Mouse (Mus musculus): Measurements from ENCODE around the gene Lrch4.

The Lrch4 gene

DNA sequence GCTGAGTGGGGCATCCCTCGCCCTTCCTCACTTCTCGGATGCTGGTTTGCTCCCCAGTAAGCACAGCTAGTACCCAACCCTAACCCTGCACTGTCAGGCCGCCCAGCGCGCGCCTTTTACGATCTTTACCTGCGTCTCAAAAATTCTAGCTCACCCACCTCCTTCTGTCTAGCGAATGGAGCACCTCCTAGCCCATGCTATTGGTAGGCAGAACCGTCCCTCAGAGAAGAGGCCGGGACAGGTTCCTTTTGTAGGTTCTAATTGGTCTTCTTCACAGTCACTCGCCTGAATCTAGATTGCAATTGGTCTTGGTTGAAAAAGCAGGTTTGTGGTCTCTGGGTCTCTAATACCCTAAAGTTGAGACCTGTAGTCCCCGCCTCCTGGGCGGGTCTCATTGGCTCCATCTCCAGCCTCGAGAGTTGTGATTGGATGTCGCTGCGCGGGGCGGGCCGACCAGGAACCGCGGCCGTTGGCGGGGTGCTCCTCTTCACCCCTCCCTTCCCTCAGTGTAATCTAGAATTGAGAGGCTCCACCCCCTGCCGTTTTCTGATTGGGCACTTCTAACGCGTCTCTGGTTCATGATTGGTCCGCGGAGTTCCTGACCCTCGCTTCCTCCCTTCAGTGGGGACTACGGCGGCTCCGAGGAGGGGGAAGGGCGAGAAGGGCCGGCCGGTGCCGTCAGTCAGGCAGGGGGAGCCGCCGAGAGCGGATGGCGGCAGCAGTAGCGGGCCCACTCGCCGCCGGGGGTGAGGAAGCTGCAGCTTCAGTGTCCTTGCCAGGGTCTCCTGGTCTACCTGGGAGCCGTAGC lies at the start of gene Lrch4, which contains the start of the genes Fbxo24 and Gm20605:
Gene Lrch4, plus strand, starts transcription at position 624 of the 808 bp plus-strand sequence.
Gene Fbxo24, minus strand, starts transcription at position 505 of the 808 bp plus-strand sequence.
Gene Gm20605, plus strand, starts transcription at position 678 of the 808 bp plus-strand sequence.
- DNase-seq, result peak; percentile 100

- DNase-seq, result no peak
Measured at GRCm38 (mm10) chr5:137580246-137580645, 48.7 kb upstream of the Lrch4 start.

GRCm38 (mm10) chr5:137582702-137583101 lies 46.2 kb upstream of the Lrch4 start:
- DNase-seq, result no peak

DNA sequence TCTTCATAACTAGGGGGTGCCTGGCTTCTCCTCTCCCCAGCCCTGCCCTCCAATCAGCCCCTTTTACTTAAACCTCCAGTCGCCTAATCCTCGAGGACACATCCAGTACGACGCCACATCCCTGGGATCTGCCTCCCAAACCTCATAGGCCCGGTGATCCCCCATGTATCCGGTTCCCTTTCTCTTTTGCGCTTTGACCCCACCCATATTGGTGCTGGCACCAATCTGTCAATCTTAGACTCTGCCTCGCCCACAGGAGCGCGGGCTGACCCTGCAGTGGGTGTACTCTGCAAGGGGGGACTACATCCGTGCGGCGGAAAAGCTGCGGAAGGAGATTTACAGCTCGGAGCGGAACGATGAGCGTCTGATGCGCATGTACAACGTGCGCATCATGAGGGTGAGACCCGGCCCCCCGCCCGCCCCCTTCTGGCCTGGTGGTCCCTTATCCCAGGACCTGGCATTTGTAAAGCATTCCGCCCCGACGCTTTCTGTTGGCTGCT lies 45.2 kb upstream of the Lrch4 start:
- DNase-seq, result peak; percentile 48

GRCm38 (mm10) chr5:137584976-137585375 lies 43.9 kb upstream of the Lrch4 start:
- DNase-seq, result peak; percentile 69

DNA sequence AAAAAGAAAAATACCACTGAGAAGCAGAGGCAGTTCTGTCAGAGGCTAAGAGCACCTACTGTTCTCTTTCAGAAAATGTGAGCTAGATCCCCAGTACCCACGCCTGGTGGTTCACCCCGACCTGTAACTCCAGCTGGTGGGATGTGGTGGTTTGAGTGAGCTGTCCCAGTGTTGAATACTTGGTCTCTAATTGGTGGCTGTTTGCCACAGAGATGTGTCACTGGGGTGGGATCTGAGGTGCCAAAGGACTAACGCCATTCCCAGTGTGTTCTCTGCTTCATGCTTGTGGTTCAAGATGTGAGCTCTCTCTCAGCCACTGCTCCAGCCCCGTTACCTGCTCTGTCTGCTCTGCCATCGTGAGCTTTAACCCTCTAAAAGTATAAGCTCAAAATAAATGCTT lies 38.4 kb upstream of the Lrch4 start:
- no peak for DNase-seq

- no peak for DNase-seq
Measured at GRCm38 (mm10) chr5:137595921-137596320, 33.0 kb upstream of the Lrch4 start.

- DNase-seq, result no peak
Measured at GRCm38 (mm10) chr5:137596601-137597261, 32.2 kb upstream of the Lrch4 start.

GRCm38 (mm10) chr5:137597625-137598024 lies 31.3 kb upstream of the Lrch4 start:
- DNase-seq, result no peak

DNA sequence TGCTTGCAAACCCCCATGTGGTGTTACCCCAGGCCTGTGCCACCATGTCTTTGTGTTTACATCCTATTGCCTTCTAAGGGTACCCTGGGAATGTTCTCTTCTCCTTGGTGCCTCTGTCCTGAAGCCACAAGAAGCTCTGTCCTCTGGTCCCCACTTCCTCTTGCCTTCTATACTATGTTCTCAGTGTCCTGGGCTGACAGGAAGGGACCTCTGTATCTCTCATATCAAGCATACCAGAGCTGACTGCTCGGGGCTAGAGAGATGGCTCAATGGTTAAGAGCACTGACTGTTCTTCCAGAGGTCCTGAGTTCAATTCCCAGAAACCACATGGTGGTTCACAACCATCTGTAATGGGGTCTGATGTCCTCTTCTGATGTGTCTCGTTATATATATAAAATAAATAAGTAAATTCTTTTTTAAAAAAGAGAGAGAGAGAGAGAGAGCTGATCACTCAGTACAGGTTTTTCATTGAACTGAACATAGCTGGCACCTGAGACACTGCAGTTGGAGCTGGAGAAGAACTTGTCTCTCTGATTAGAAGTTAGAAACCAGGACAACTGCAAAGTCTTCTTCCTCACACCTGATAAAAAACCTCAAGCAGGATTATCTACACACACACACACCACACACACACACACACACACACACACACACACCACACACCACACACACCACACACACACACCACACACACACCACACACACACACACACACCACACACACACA lies 30.7 kb upstream of the Lrch4 start:
- DNase-seq, result no peak

DNA sequence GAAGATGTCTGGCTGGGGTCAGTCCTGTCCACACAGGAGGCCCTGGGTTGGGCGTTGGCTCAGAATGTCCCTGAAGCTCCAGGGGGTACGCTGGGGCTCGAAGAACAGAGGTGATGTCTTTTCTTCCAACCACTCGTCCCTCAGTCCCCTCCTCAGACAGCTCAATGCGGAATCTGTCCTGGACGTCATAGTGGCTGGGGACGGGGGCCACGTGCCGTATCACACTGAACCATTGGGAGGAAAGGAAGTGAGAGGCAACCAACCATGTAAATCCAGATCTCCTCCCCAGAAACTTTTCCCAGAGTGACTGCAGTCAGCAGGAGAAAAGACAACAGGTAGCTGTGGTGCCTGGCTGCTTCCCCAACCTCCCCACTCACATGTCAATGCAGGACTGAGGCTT lies 29.3 kb upstream of the Lrch4 start:
- DNase-seq, result no peak

GRCm38 (mm10) chr5:137600281-137600618 lies 28.7 kb upstream of the Lrch4 start:
- DNase-seq, result no peak

GRCm38 (mm10) chr5:137600619-137601364 lies 28.1 kb upstream of the Lrch4 start, which contains the start of gene Mospd3:
Mospd3 (minus strand) TSS chr5:137601058.
- DNase-seq, result peak; percentile 96

DNA sequence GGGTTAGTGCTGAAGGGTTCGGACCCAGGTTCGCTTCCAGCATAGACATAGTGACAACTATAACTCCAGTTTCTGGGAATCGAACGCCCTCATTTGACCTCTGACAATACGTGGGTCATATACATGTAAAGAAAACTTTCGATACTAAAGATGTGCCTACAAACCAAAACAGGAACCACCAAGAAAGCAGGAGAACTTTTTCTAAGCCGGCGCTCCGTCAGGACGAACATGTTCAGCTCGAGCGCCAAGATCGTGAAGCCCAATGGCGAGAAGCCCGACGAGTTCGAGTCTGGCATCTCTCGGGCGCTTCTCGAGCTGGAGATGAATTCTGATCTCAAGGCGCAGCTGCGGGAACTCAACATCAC lies 27.6 kb upstream of the Lrch4 start:
- no peak for DNase-seq

GRCm38 (mm10) chr5:137607860-137608653 lies 20.9 kb upstream of the Lrch4 start:
- DNase-seq, result no peak

- DNase-seq, result no peak
Measured at GRCm38 (mm10) chr5:137608654-137609190, 20.2 kb upstream of the Lrch4 start.

GRCm38 (mm10) chr5:137609292-137609691 lies 19.6 kb upstream of the Lrch4 start:
- DNase-seq, result no peak

DNA sequence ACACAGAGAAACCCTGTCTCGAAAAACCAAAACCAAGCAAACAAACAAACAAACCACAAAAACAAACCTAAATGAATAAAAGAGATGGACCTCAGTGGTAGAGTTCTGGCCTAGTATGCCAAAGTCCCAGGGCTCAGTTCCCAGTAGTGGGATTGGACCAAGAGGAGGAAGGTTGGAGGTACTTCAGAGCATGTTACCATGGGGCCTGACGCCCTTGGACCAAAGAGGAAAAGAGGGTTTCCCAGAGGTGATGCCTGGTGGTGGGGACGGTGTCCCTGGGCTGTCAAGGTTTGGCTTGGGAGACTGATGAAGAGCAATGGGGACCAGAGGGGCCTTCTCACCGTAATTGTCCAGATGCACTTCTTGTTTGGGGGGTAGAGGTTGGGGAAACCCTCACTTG lies 18.9 kb upstream of the Lrch4 start:
- no peak for DNase-seq

- no peak for DNase-seq
Measured at GRCm38 (mm10) chr5:137610548-137611244, 18.2 kb upstream of the Lrch4 start.

DNA sequence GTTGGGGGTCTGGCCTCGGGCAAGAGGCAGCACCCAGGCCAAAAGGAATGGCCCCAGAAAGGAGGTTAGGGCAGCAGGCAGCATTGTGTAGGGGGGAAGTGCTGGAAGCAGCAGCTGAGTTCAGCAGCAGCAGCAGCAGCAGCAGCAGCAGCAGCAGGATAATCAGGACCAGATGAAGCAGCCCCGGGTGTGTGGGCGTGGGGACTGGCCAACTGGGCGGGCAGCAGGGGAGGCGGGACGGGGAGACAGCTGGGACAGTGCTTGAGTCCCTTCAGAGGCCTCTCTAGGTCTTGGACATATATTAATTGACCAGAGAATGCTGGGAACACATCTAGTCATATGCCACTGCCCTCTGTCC lies 17.7 kb upstream of the Lrch4 start:
- no peak for DNase-seq

DNA sequence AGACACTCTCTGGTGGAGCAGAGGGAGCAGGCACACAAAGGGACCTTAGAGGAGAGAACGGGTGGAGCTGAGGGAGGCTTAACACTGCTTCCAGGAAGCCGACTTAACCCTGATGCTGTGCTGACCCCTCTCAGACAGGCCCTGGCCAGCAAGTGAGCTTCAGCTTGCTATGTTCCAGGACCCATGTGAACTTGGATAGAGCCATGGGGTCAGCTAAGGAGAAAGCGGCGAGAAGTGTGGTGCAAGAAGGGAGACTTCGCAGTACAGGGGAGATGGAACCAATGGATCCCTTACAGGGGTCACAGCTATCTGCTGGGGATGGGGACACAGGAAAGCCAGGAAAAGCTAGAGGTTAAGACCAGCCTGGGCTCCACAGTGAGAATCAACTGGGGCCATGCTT lies 15.8 kb upstream of the Lrch4 start:
- no peak for DNase-seq
